Mouse (Mus musculus): Measurements from ENCODE around the gene Nipbl. TPM values are rescaled to one million over a fixed set of nuclear protein-coding genes. Genes with fewer than 3 reads are reported as not detected.
A peak's percentile ranks its signal among the peaks of the same experiment; 100 is the strongest.

Nipbl gene
- polyA plus RNA-seq, 1 experiment from 2014 or later: 20.3 TPM

- no peak for ATAC-seq (ENCODE audit: low read depth)
- H3K27ac ChIP-seq (replicated peaks; ENCODE audit: low read depth, low read length): peak overlapping the region; percentile 100; the same call in 1 of the 2 replicates
- no peaks in the 10 kb centered on the region for H3K36me3 ChIP-seq (ENCODE audit: control insufficient read depth, insufficient read depth, low read length)
- no peaks in the 10 kb centered on the region for H3K27me3 ChIP-seq (replicated peaks; ENCODE audit: control insufficient read depth, insufficient read depth, low read length)
- peaks cover 11% of the 10 kb centered on the region for H3K4me1 ChIP-seq (ENCODE audit: control insufficient read depth, insufficient read depth, low read length)
- DNase-seq (ENCODE audit: low spot score): peak; percentile 65
- peak overlapping the region; percentile 98 for H3K4me3 ChIP-seq (ENCODE audit: low read depth, low read length)
- no peaks in the 10 kb centered on the region for H3K9me3 ChIP-seq (ENCODE audit: control insufficient read depth, low read length)
- peak overlapping the region; percentile 93 for H3K4me2 ChIP-seq (ENCODE audit: low read depth, low read length)
- 3% methylated on average over 11 of the region's 11 CpGs for WGBS
- peak overlapping the region; percentile 99 for H3K9ac ChIP-seq (ENCODE audit: low read depth, low read length)
Measured at GRCm38 (mm10) chr15:8442156-8442555, 2.1 kb downstream of the Nipbl start.

DNA sequence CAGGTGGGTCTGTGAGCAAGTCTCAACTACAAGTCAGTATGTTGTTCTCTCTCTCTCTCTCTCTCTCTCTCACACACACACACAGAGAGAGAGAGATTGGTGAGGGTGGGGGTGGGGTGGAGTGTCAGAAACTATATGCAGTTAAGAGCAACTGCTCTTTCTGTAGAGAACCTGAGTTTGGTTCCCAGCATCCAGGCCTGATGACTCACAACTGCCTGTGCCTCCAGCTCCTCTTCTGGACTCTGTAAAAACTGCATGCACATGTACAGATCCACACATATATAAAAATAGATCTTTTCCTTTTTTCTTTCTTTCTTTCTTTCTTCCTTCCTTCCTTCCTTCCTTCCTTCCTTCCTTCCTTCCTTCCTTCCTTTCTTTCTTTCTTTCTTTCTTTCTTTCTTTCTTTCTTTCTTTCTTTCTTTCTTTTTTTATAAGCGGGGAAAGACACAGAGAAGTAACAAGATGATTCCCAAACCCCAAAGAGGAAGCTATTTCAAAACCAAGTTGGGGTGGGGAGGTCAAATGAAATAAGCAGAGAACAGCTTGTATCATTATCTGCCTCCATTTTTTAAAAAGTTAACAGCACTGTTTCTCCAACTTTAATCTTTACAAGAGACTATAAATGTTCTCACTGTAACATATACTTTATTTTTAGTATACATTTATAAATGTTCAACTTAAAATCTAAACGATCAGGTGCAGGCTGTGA, 10.9 kb downstream of the Nipbl start:
- H3K4me2 ChIP-seq (ENCODE audit: low read depth, low read length): no peak overlapping the region
- ATAC-seq (ENCODE audit: low read depth) (no peak), DNase-seq (ENCODE audit: low spot score) (no peak)
- H3K36me3 ChIP-seq (ENCODE audit: control insufficient read depth, insufficient read depth, low read length): no peaks in the 10 kb centered on the region
- no peaks in the 10 kb centered on the region for H3K9me3 ChIP-seq (ENCODE audit: control insufficient read depth, low read length)
- H3K27me3 ChIP-seq (replicated peaks; ENCODE audit: control insufficient read depth, insufficient read depth, low read length): no peaks in the 10 kb centered on the region
- H3K9ac ChIP-seq (ENCODE audit: low read depth, low read length): no peak overlapping the region
- H3K27ac ChIP-seq (replicated peaks; ENCODE audit: low read depth, low read length): no peak overlapping the region
- no peak overlapping the region for H3K4me3 ChIP-seq (ENCODE audit: low read depth, low read length)
- 83% methylated on average over 2 of the region's 2 CpGs for WGBS
- H3K4me1 ChIP-seq (ENCODE audit: control insufficient read depth, insufficient read depth, low read length): no peaks in the 10 kb centered on the region

GRCm38 (mm10) chr15:8432534-8432933, 11.7 kb downstream of the Nipbl start:
- no peak overlapping the region for H3K4me2 ChIP-seq (ENCODE audit: low read depth, low read length)
- DNase-seq (ENCODE audit: low spot score) (no peak), ATAC-seq (ENCODE audit: low read depth) (no peak)
- no peak overlapping the region for H3K27ac ChIP-seq (replicated peaks; ENCODE audit: low read depth, low read length)
- no peak overlapping the region for H3K9ac ChIP-seq (ENCODE audit: low read depth, low read length)
- H3K9me3 ChIP-seq (ENCODE audit: control insufficient read depth, low read length): no peaks in the 10 kb centered on the region
- H3K36me3 ChIP-seq (ENCODE audit: control insufficient read depth, insufficient read depth, low read length): no peaks in the 10 kb centered on the region
- WGBS: 88% methylated on average over 2 of the region's 2 CpGs
- no peaks in the 10 kb centered on the region for H3K27me3 ChIP-seq (replicated peaks; ENCODE audit: control insufficient read depth, insufficient read depth, low read length)
- no peak overlapping the region for H3K4me3 ChIP-seq (ENCODE audit: low read depth, low read length)
- no peaks in the 10 kb centered on the region for H3K4me1 ChIP-seq (ENCODE audit: control insufficient read depth, insufficient read depth, low read length)

- Histone ChIP-seq H3K4me2 (ENCODE audit: low read depth, low read length) (no peak overlapping the region), H3K9me3 (ENCODE audit: control insufficient read depth, low read length) (no peaks in the 10 kb centered on the region), H3K4me3 (ENCODE audit: low read depth, low read length) (no peak overlapping the region), H3K4me1 (ENCODE audit: control insufficient read depth, insufficient read depth, low read length) (no peaks in the 10 kb centered on the region), H3K36me3 (ENCODE audit: control insufficient read depth, insufficient read depth, low read length) (no peaks in the 10 kb centered on the region), H3K27me3 (replicated peaks; ENCODE audit: control insufficient read depth, insufficient read depth, low read length) (no peaks in the 10 kb centered on the region), H3K27ac (replicated peaks; ENCODE audit: low read depth, low read length) (no peak overlapping the region), H3K9ac (ENCODE audit: low read depth, low read length) (no peak overlapping the region)
- DNase-seq (ENCODE audit: low spot score): no peak
- ATAC-seq (ENCODE audit: low read depth): no peak
- WGBS: 78% methylated on average over 5 of the region's 5 CpGs
Measured at GRCm38 (mm10) chr15:8429502-8429901, 14.8 kb downstream of the Nipbl start.

- Histone ChIP-seq H3K27me3 (replicated peaks; ENCODE audit: control insufficient read depth, insufficient read depth, low read length) (no peaks in the 10 kb centered on the region), H3K4me3 (ENCODE audit: low read depth, low read length) (no peak overlapping the region), H3K9me3 (ENCODE audit: control insufficient read depth, low read length) (no peaks in the 10 kb centered on the region), H3K4me2 (ENCODE audit: low read depth, low read length) (no peak overlapping the region), H3K9ac (ENCODE audit: low read depth, low read length) (no peak overlapping the region), H3K36me3 (ENCODE audit: control insufficient read depth, insufficient read depth, low read length) (no peaks in the 10 kb centered on the region), H3K4me1 (ENCODE audit: control insufficient read depth, insufficient read depth, low read length) (peaks cover 3% of the 10 kb centered on the region; the same call in 1 of the 2 replicates), H3K27ac (replicated peaks; ENCODE audit: low read depth, low read length) (no peak overlapping the region)
- ATAC-seq (ENCODE audit: low read depth) (no peak), DNase-seq (ENCODE audit: low spot score) (no peak)
- WGBS: 21% methylated on average over 6 of the region's 6 CpGs
Measured at GRCm38 (mm10) chr15:8420909-8421308, 23.4 kb downstream of the Nipbl start.

GRCm38 (mm10) chr15:8416500-8417138, 27.6 kb downstream of the Nipbl start:
- DNase-seq (ENCODE audit: low spot score): no peak
- Histone ChIP-seq H3K27ac (replicated peaks; ENCODE audit: low read depth, low read length) (no peak overlapping the region), H3K9me3 (ENCODE audit: control insufficient read depth, low read length) (no peaks in the 10 kb centered on the region), H3K4me2 (ENCODE audit: low read depth, low read length) (no peak overlapping the region), H3K27me3 (replicated peaks; ENCODE audit: control insufficient read depth, insufficient read depth, low read length) (no peaks in the 10 kb centered on the region), H3K36me3 (ENCODE audit: control insufficient read depth, insufficient read depth, low read length) (no peaks in the 10 kb centered on the region), H3K4me1 (ENCODE audit: control insufficient read depth, insufficient read depth, low read length) (peaks cover 3% of the 10 kb centered on the region; the same call in 1 of the 2 replicates), H3K4me3 (ENCODE audit: low read depth, low read length) (no peak overlapping the region), H3K9ac (ENCODE audit: low read depth, low read length) (no peak overlapping the region)
- 77% methylated on average over 4 of the region's 4 CpGs for WGBS
- ATAC-seq (ENCODE audit: low read depth): no peak

- ATAC-seq (ENCODE audit: low read depth): no peak
- Histone ChIP-seq H3K27me3 (replicated peaks; ENCODE audit: control insufficient read depth, insufficient read depth, low read length) (no peaks in the 10 kb centered on the region), H3K36me3 (ENCODE audit: control insufficient read depth, insufficient read depth, low read length) (no peaks in the 10 kb centered on the region), H3K27ac (replicated peaks; ENCODE audit: low read depth, low read length) (no peak overlapping the region), H3K4me3 (ENCODE audit: low read depth, low read length) (no peak overlapping the region), H3K4me1 (ENCODE audit: control insufficient read depth, insufficient read depth, low read length) (no peaks in the 10 kb centered on the region), H3K4me2 (ENCODE audit: low read depth, low read length) (no peak overlapping the region), H3K9ac (ENCODE audit: low read depth, low read length) (no peak overlapping the region), H3K9me3 (ENCODE audit: control insufficient read depth, low read length) (no peaks in the 10 kb centered on the region)
- 87% methylated on average over 3 of the region's 3 CpGs for WGBS
- DNase-seq (ENCODE audit: low spot score): no peak
Measured at GRCm38 (mm10) chr15:8413356-8413755, 30.9 kb downstream of the Nipbl start.

DNA sequence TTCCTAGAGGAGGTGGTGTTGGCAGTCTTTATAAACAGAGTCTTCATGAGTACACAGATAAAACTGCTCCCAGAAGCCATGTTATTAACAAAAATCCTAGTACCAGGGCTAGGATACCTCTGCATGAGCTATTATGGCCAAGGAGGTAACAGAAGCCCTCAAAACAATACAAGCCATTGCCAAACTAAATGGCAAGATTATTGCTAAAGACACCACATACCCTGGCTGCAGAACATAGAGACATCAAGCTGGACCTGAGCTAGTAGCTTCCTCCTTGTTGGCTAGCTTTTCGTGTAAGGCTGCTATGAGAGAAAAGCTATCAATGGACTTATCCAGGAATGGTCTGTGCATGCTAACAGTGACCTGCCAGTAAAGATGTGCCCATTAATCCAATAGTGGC, 32.4 kb downstream of the Nipbl start:
- no peak overlapping the region for H3K4me3 ChIP-seq (ENCODE audit: low read depth, low read length)
- no peaks in the 10 kb centered on the region for H3K36me3 ChIP-seq (ENCODE audit: control insufficient read depth, insufficient read depth, low read length)
- H3K9me3 ChIP-seq (ENCODE audit: control insufficient read depth, low read length): no peaks in the 10 kb centered on the region
- no peaks in the 10 kb centered on the region for H3K27me3 ChIP-seq (replicated peaks; ENCODE audit: control insufficient read depth, insufficient read depth, low read length)
- H3K9ac ChIP-seq (ENCODE audit: low read depth, low read length): no peak overlapping the region
- H3K27ac ChIP-seq (replicated peaks; ENCODE audit: low read depth, low read length): no peak overlapping the region
- WGBS: 95% methylated on average over 1 of the region's 1 CpGs
- no peak overlapping the region for H3K4me2 ChIP-seq (ENCODE audit: low read depth, low read length)
- ATAC-seq (ENCODE audit: low read depth) (no peak), DNase-seq (ENCODE audit: low spot score) (no peak)
- H3K4me1 ChIP-seq (ENCODE audit: control insufficient read depth, insufficient read depth, low read length): no peaks in the 10 kb centered on the region

All from embryonic facial prominence, embryonic 14.5 days (tissue).